Mouse (Mus musculus) neural tube, embryonic 11.5 days (tissue): ENCODE results near the gene Etnk1. TPM values are rescaled to one million over a fixed set of nuclear protein-coding genes. Genes with fewer than 3 reads are reported as not detected.

ENCODE experiments used
- ATAC-seq: fragments of 200-750 bp; cut with Nextera tagmentation; 2 replicates; pipeline ENCODE4 v1.8.0; 2017; ENCODE audit warnings: moderate number of reproducible peaks, mild to moderate bottlenecking, moderate TSS enrichment, moderate library complexity; ENCODE audit not compliant: insufficient read depth, low FRiP score, low TSS enrichment
- DNase-seq: peaks from one replicate; pipeline ENCODE4 v3.0.0-alpha.2; 2015; ENCODE audit warnings: low spot score
- H3K27ac ChIP-seq: fragments of 300-500 bp; sonication (generic); 2 replicates; pipeline ENCODE4 v1.5.1; 2014; ENCODE audit warnings: low read depth, mild to moderate bottlenecking, low read length
- H3K27me3 ChIP-seq: fragments of 300-500 bp; sonication (generic); 2 replicates; pipeline ENCODE4 v1.6.1; 2014; ENCODE audit warnings: mild to moderate bottlenecking, low read length, mixed read lengths; ENCODE audit not compliant: control insufficient read depth, insufficient read depth
- H3K36me3 ChIP-seq: fragments of 300-500 bp; sonication (generic); 2 replicates; pipeline ENCODE4 v1.6.1; 2014; ENCODE audit warnings: mild to moderate bottlenecking, low read length, moderate library complexity, mixed read lengths; ENCODE audit not compliant: control insufficient read depth, insufficient read depth
- H3K4me1 ChIP-seq: fragments of 300-500 bp; sonication (generic); 2 replicates; pipeline ENCODE4 v1.6.1; 2014; ENCODE audit warnings: low read length, mixed read lengths; ENCODE audit not compliant: control insufficient read depth, insufficient read depth
- H3K4me2 ChIP-seq: fragments of 300-500 bp; sonication (generic); 2 replicates; pipeline ENCODE4 v1.6.1; 2014; ENCODE audit warnings: low read depth, mild to moderate bottlenecking, moderate library complexity
- H3K4me3 ChIP-seq: fragments of 300-500 bp; sonication (generic); 2 replicates; pipeline ENCODE4 v1.5.1; 2014; ENCODE audit warnings: low read depth, low read length
- H3K9ac ChIP-seq: fragments of 300-500 bp; sonication (generic); 2 replicates; pipeline ENCODE4 v1.6.1; 2014; ENCODE audit warnings: mild to moderate bottlenecking, low read length
- H3K9me3 ChIP-seq: fragments of 300-500 bp; sonication (generic); 2 replicates; pipeline ENCODE4 v1.6.1; 2016; ENCODE audit warnings: low read length; ENCODE audit not compliant: control insufficient read depth
- WGBS: fragments of 180-500 bp; shearing (Covaris S2); extraction: QIAGEN DNeasy Blood & Tissue Kit; methylation state at CpG from one replicate; pipeline ENCODE4 v1.1.7; 2014; 5-methylcytosine and 5-hydroxymethylcytosine counted together
- polyA plus RNA-seq: library from polyadenylated mRNA; unstranded; fragments of >200 nt; fragmentation: Nextera tagmentation; extraction: Ambion mirVana; gene quantifications from 2 replicates; pipeline ENCODE4 v1.2.1, GENCODE M21; 2014

The Etnk1 gene
- polyA plus RNA-seq, 1 experiment from 2014 or later: 35.0 TPM

GRCm38 (mm10) chr6:143229906-143230305, 62.9 kb downstream of the Etnk1 start:
- WGBS: 78% methylated on average over 8 of the region's 8 CpGs
- Histone ChIP-seq H3K4me3 (no peak overlapping the region), H3K9ac (no peak overlapping the region), H3K27me3 (no peaks in the 10 kb centered on the region), H3K4me1 (no peaks in the 10 kb centered on the region), H3K36me3 (no peaks in the 10 kb centered on the region), H3K27ac (no peak overlapping the region), H3K9me3 (no peaks in the 10 kb centered on the region), H3K4me2 (no peak overlapping the region)
- DNase-seq: no peak
- no peak for ATAC-seq

GRCm38 (mm10) chr6:143230888-143231287, 63.9 kb downstream of the Etnk1 start:
- ATAC-seq: no peak
- H3K4me2 ChIP-seq: no peak overlapping the region
- H3K27me3 ChIP-seq: no peaks in the 10 kb centered on the region
- no peak for DNase-seq
- H3K4me3 ChIP-seq: no peak overlapping the region
- WGBS: 79% methylated on average over 2 of the region's 2 CpGs
- H3K27ac ChIP-seq: no peak overlapping the region
- H3K36me3 ChIP-seq: no peaks in the 10 kb centered on the region
- no peak overlapping the region for H3K9ac ChIP-seq
- no peaks in the 10 kb centered on the region for H3K9me3 ChIP-seq
- H3K4me1 ChIP-seq: no peaks in the 10 kb centered on the region

GRCm38 (mm10) chr6:143232718-143233117, 65.7 kb downstream of the Etnk1 start:
- H3K27ac ChIP-seq: no peak overlapping the region

GRCm38 (mm10) chr6:143234868-143235267, 67.8 kb downstream of the Etnk1 start:
- ATAC-seq (no peak), DNase-seq (no peak)
- Histone ChIP-seq H3K4me2 (no peak overlapping the region), H3K27ac (no peak overlapping the region), H3K4me1 (no peaks in the 10 kb centered on the region), H3K9me3 (no peaks in the 10 kb centered on the region), H3K4me3 (no peak overlapping the region), H3K27me3 (no peaks in the 10 kb centered on the region), H3K9ac (no peak overlapping the region), H3K36me3 (no peaks in the 10 kb centered on the region)
- whole genome bisulfite sequencing: 88% methylated on average over 8 of the region's 8 CpGs

More at GRCm38 (mm10) chr6:143232718-143233117, 65.7 kb downstream of the Etnk1 start:
- Histone ChIP-seq H3K36me3 (no peaks in the 10 kb centered on the region), H3K4me1 (no peaks in the 10 kb centered on the region), H3K4me3 (no peak overlapping the region), H3K9ac (no peak overlapping the region), H3K4me2 (no peak overlapping the region), H3K27me3 (no peaks in the 10 kb centered on the region), H3K9me3 (no peaks in the 10 kb centered on the region)
- DNase-seq: no peak
- ATAC-seq: no peak
- WGBS: 91% methylated on average over 11 of the region's 11 CpGs

- H3K4me2 ChIP-seq: no peak overlapping the region
- H3K9ac ChIP-seq: no peak overlapping the region
- WGBS: 71% methylated on average over 21 of the region's 21 CpGs
- H3K27ac ChIP-seq: no peak overlapping the region
- H3K4me1 ChIP-seq: no peaks in the 10 kb centered on the region
- DNase-seq: no peak
- no peak for ATAC-seq
- no peaks in the 10 kb centered on the region for H3K9me3 ChIP-seq
- H3K4me3 ChIP-seq: no peak overlapping the region
- no peaks in the 10 kb centered on the region for H3K27me3 ChIP-seq
- H3K36me3 ChIP-seq: no peaks in the 10 kb centered on the region
Observed at GRCm38 (mm10) chr6:143239362-143240074, 72.5 kb downstream of the Etnk1 start.

GRCm38 (mm10) chr6:143243191-143243590, 76.2 kb downstream of the Etnk1 start:
- no peak for ATAC-seq
- 89% methylated on average over 5 of the region's 5 CpGs for WGBS
- Histone ChIP-seq H3K27me3 (no peaks in the 10 kb centered on the region), H3K4me1 (no peaks in the 10 kb centered on the region), H3K27ac (no peak overlapping the region), H3K9me3 (no peaks in the 10 kb centered on the region), H3K4me3 (no peak overlapping the region), H3K36me3 (no peaks in the 10 kb centered on the region), H3K9ac (no peak overlapping the region), H3K4me2 (no peak overlapping the region)
- DNase-seq: no peak

GRCm38 (mm10) chr6:143257921-143258320, 90.9 kb downstream of the Etnk1 start:
- no peak for ATAC-seq
- no peak overlapping the region for H3K27ac ChIP-seq
- no peaks in the 10 kb centered on the region for H3K27me3 ChIP-seq
- H3K4me2 ChIP-seq: no peak overlapping the region
- no peaks in the 10 kb centered on the region for H3K36me3 ChIP-seq
- WGBS: 80% methylated on average over 4 of the region's 4 CpGs
- no peak overlapping the region for H3K9ac ChIP-seq
- no peak overlapping the region for H3K4me3 ChIP-seq
- DNase-seq: no peak
- no peaks in the 10 kb centered on the region for H3K9me3 ChIP-seq
- peaks cover 14% of the 10 kb centered on the region for H3K4me1 ChIP-seq

- peak overlapping the region; percentile 2; the same call in 1 of the 2 replicates for H3K4me2 ChIP-seq
- WGBS: 49% methylated on average over 17 of the region's 17 CpGs
- ATAC-seq: peak; percentile 78
Observed at GRCm38 (mm10) chr6:143259169-143259629, 92.2 kb downstream of the Etnk1 start.

GRCm38 (mm10) chr6:143259870-143260559, 93.0 kb downstream of the Etnk1 start:
- Histone ChIP-seq H3K4me1 (peaks cover 14% of the 10 kb centered on the region), H3K4me3 (no peak overlapping the region), H3K36me3 (no peaks in the 10 kb centered on the region), H3K4me2 (peak overlapping the region; percentile 26), H3K27ac (no peak overlapping the region), H3K27me3 (no peaks in the 10 kb centered on the region), H3K9me3 (no peaks in the 10 kb centered on the region), H3K9ac (no peak overlapping the region)
- peak; percentile 28; the same call in 1 of the 2 replicates for ATAC-seq
- WGBS: 56% methylated on average over 18 of the region's 18 CpGs
- DNase-seq: peak; percentile 45

More at GRCm38 (mm10) chr6:143259169-143259629, 92.2 kb downstream of the Etnk1 start:
- Histone ChIP-seq H3K36me3 (no peaks in the 10 kb centered on the region), H3K4me1 (peaks cover 14% of the 10 kb centered on the region), H3K9ac (no peak overlapping the region), H3K4me3 (no peak overlapping the region), H3K27me3 (no peaks in the 10 kb centered on the region), H3K9me3 (no peaks in the 10 kb centered on the region), H3K27ac (no peak overlapping the region)
- peak; percentile 59 for DNase-seq
